Mouse (Mus musculus) pancreas, adult 10 weeks (tissue): ENCODE data around the gene Bpifb6. TPM values are rescaled to one million over a fixed set of nuclear protein-coding genes. Genes with fewer than 3 reads are reported as not detected.

Source experiments
- polyA plus RNA-seq: library from polyadenylated mRNA; stranded (reverse); fragments of 350-450 nt; fragmentation: Illumina TruSeq; extraction: RNeasy Lipid Tissue Mini Kit (QIAGEN cat#74804); gene quantifications from one replicate; pipeline ENCODE4 v1.2.3, GENCODE M21; 2015; ENCODE audit warnings: low read depth, low replicate concordance; ENCODE audit not compliant: insufficient read depth

Bpifb6 gene
- polyA plus RNA-seq = not detected

GRCm38 (mm10) chr2:153900088-153900487 is at the start of gene Bpifb6:
Bpifb6 (plus strand) TSS chr2:153900388.

GRCm38 (mm10) chr2:153870984-153871383 is 29.2 kb upstream of the Bpifb6 start, which contains the start of gene Sun5:
Sun5 (minus strand) TSS chr2:153871084.

GRCm38 (mm10) chr2:153874745-153875144 is 25.4 kb upstream of the Bpifb6 start, which contains the start of gene Bpifb2:
Bpifb2 (plus strand) TSS chr2:153875045.

GRCm38 (mm10) chr2:153917930-153918329 is 17.7 kb downstream of the Bpifb6 start, which contains the start of gene Bpifb3:
Bpifb3 (plus strand) TSS chr2:153918230.

GRCm38 (mm10) chr2:153937843-153938242 is 37.7 kb downstream of the Bpifb6 start, which contains the start of gene Bpifb4:
Bpifb4 (plus strand) TSS chr2:153938212.

Other genes starting within 250 kb of the Bpifb6 start
- not detected for gene Dnmt3c, start 203.7 kb upstream of the Bpifb6 start, polyA plus RNA-seq
- 10.2 TPM for gene Mapre1, start 159.1 kb upstream of the Bpifb6 start, polyA plus RNA-seq
- gene Efcab8, start 120.5 kb upstream of the Bpifb6 start, polyA plus RNA-seq = not detected
- gene Sun5, start 29.3 kb upstream of the Bpifb6 start, polyA plus RNA-seq = not detected
- not detected for gene Bpifb2, start 25.3 kb upstream of the Bpifb6 start, polyA plus RNA-seq
- not detected for gene Bpifb3, start 17.8 kb downstream of the Bpifb6 start, polyA plus RNA-seq
- gene Bpifb4, start 37.8 kb downstream of the Bpifb6 start, polyA plus RNA-seq = not detected
- gene Bpifa6, start 74.6 kb downstream of the Bpifb6 start, polyA plus RNA-seq = not detected
- not detected for gene Bpifa2, start 107.9 kb downstream of the Bpifb6 start, polyA plus RNA-seq
- not detected for gene Bpifa3, start 229.9 kb downstream of the Bpifb6 start, polyA plus RNA-seq
- gene Bpifa1, start 242.5 kb downstream of the Bpifb6 start, polyA plus RNA-seq = 0.79 TPM